Mouse (Mus musculus): ENCODE data around the gene Ccdc180.

DNA sequence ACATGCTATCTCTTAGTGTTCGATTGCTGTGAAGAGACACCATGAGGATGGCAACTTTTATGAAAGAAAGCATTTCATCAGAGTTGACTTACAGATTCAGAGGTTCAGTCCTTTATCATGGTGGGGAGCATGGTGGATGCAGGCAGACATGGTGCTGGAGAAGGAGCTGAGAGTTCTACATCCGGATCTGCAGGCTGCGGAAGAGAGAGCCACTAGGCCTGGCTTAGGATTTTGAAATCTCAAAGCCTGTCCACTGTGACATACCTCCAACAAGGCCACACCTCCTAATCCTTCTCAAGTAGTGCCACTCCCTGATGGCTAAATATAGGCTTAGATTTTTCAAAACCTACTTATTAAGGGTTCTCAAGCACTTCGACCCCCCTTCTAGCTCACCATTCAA lies 66.6 kb downstream of the Ccdc180 start:
- no peak for TF ChIP-seq USF1 (IDR thresholded peaks at IDR 0.05; ENCODE audit: low read depth, low read length)
- no peak for TF ChIP-seq MYC (IDR thresholded peaks at IDR 0.05; ENCODE audit: low read depth, low read length)
- no peak for TF ChIP-seq CTCF (conservative IDR thresholded peaks at IDR 0.05 in 1 of 2, IDR thresholded peaks at IDR 0.05 in 1 of 2; ENCODE audit: low read depth in 2 of 2, low read length in 2 of 2)
- TF ChIP-seq GABPA (IDR thresholded peaks at IDR 0.05; ENCODE audit: insufficient replicate concordance, low read depth, low read length): no peak

Data from CH12.LX (cell line).